Mouse (Mus musculus) kidney, embryonic 16.5 days (tissue): ENCODE results near the gene Galnt3. TPM values are rescaled to one million over a fixed set of nuclear protein-coding genes. Genes with fewer than 3 reads are reported as not detected.

Experiments used
- ATAC-seq: fragments of 200-750 bp; cut with Nextera tagmentation; 2 replicates; pipeline ENCODE4 v1.8.0; 2017; ENCODE audit warnings: moderate TSS enrichment; ENCODE audit not compliant: low FRiP score, low TSS enrichment
- H3K27ac ChIP-seq: fragments of 300-500 bp; sonication (generic); 2 replicates; pipeline ENCODE4 v1.5.1; 2014; ENCODE audit warnings: low read length
- H3K27me3 ChIP-seq: fragments of 300-500 bp; sonication (generic); 2 replicates; pipeline ENCODE4 v1.6.1; 2014; ENCODE audit warnings: low read length, control low read depth, mixed read lengths; ENCODE audit not compliant: insufficient read depth
- H3K36me3 ChIP-seq: fragments of 300-500 bp; sonication (generic); 2 replicates; pipeline ENCODE4 v1.6.1; 2014; ENCODE audit warnings: low read length, control low read depth, mixed read lengths; ENCODE audit not compliant: insufficient read depth
- H3K4me1 ChIP-seq: fragments of 300-500 bp; sonication (generic); 2 replicates; pipeline ENCODE4 v1.6.1; 2014; ENCODE audit warnings: low read length, control low read depth, mixed read lengths; ENCODE audit not compliant: insufficient read depth
- H3K4me2 ChIP-seq: fragments of 300-500 bp; sonication (generic); replicated peaks from 2 replicates; pipeline ENCODE4 v1.6.1; 2014; ENCODE audit warnings: low read depth, low read length
- H3K4me3 ChIP-seq: fragments of 300-500 bp; sonication (generic); 2 replicates; pipeline ENCODE4 v1.5.1; 2014; ENCODE audit warnings: mild to moderate bottlenecking, low read length
- H3K9ac ChIP-seq: fragments of 300-500 bp; sonication (generic); replicated peaks from 2 replicates; pipeline ENCODE4 v1.6.1; 2014; ENCODE audit warnings: low read length
- H3K9me3 ChIP-seq: fragments of 300-500 bp; sonication (generic); 2 replicates; pipeline ENCODE4 v1.6.1; 2016; ENCODE audit warnings: low read length, control low read depth
- whole genome bisulfite sequencing: fragments of 180-500 bp; shearing (Covaris S2); extraction: QIAGEN DNeasy Blood & Tissue Kit; methylation state at CpG from one replicate; pipeline ENCODE4 v1.1.7; 2014; 5-methylcytosine and 5-hydroxymethylcytosine counted together
- polyA plus RNA-seq: library from polyadenylated mRNA; unstranded; fragments of >200 nt; fragmentation: Nextera tagmentation; extraction: Ambion mirVana; gene quantifications from 2 replicates; pipeline ENCODE4 v1.2.1, GENCODE M21; 2015

Gene Galnt3
- polyA plus RNA-seq, result 11.4 and 13.6 TPM in 2 replicates

- H3K4me3 ChIP-seq, result peak within 1 kb of the TSS; percentile 78
- H3K4me2 ChIP-seq, result peak within 1 kb of the TSS; percentile 100
- H3K9me3 ChIP-seq, result no peaks in the 10 kb centered on the region
- peak; percentile 87 for ATAC-seq
- 0% methylated on average over 65 of the region's 74 CpGs for WGBS
- peaks cover 16% of the 10 kb centered on the region for H3K27me3 ChIP-seq
- peaks cover 7% of the 10 kb centered on the region; the same call in 1 of the 2 replicates for H3K4me1 ChIP-seq
- H3K36me3 ChIP-seq, result no peaks in the 10 kb centered on the region
- H3K27ac ChIP-seq, result peak within 1 kb of the TSS; percentile 45; the same call in 1 of the 2 replicates
- H3K9ac ChIP-seq, result peak within 1 kb of the TSS; percentile 79
Observed at GRCm38 (mm10) chr2:66124591-66125271, at the start of gene Galnt3. Gene Galnt3, minus strand, starts transcription at chr2:66124994.

GRCm38 (mm10) chr2:66173134-66173533 is 48.3 kb upstream of the Galnt3 start:
- ATAC-seq, result no peak
- no peaks in the 10 kb centered on the region for H3K9me3 ChIP-seq
- H3K4me1 ChIP-seq, result 0 out of 2 replicates have a peak, but pooled peaks cover 2% of the 10 kb centered on the region
- no peak overlapping the region for H3K9ac ChIP-seq
- no peak overlapping the region for H3K27ac ChIP-seq
- no peak overlapping the region for H3K4me2 ChIP-seq
- 76% methylated on average over 5 of the region's 5 CpGs for WGBS
- no peak overlapping the region for H3K4me3 ChIP-seq
- H3K36me3 ChIP-seq, result no peaks in the 10 kb centered on the region
- H3K27me3 ChIP-seq, result peaks cover 6% of the 10 kb centered on the region; the same call in 1 of the 2 replicates

GRCm38 (mm10) chr2:66171643-66172042 is 46.8 kb upstream of the Galnt3 start:
- Histone ChIP-seq H3K4me2 (peak overlapping the region; percentile 28), H3K4me1 (0 out of 2 replicates have a peak, but pooled peaks cover 2% of the 10 kb centered on the region), H3K9ac (no peak overlapping the region), H3K9me3 (no peaks in the 10 kb centered on the region), H3K27ac (no peak overlapping the region), H3K4me3 (no peak overlapping the region), H3K27me3 (peaks cover 6% of the 10 kb centered on the region; the same call in 1 of the 2 replicates), H3K36me3 (no peaks in the 10 kb centered on the region)
- peak; percentile 91 for ATAC-seq
- 51% methylated on average over 3 of the region's 3 CpGs for WGBS

- H3K27ac ChIP-seq, result no peak overlapping the region
- ATAC-seq, result no peak
- no peak overlapping the region for H3K9ac ChIP-seq
- H3K36me3 ChIP-seq, result no peaks in the 10 kb centered on the region
- WGBS, result 43% methylated on average over 11 of the region's 11 CpGs
- H3K27me3 ChIP-seq, result peaks cover 6% of the 10 kb centered on the region; the same call in 1 of the 2 replicates
- H3K4me2 ChIP-seq, result no peak overlapping the region
- H3K9me3 ChIP-seq, result no peaks in the 10 kb centered on the region
- 0 out of 2 replicates have a peak, but pooled peaks cover 2% of the 10 kb centered on the region for H3K4me1 ChIP-seq
- no peak overlapping the region for H3K4me3 ChIP-seq
Observed at GRCm38 (mm10) chr2:66170721-66171120, 45.9 kb upstream of the Galnt3 start.

- 92% methylated on average over 8 of the region's 8 CpGs for WGBS
- Histone ChIP-seq H3K27me3 (no peaks in the 10 kb centered on the region), H3K9ac (no peak overlapping the region), H3K4me2 (no peak overlapping the region), H3K36me3 (no peaks in the 10 kb centered on the region), H3K4me3 (no peak overlapping the region), H3K4me1 (no peaks in the 10 kb centered on the region), H3K9me3 (no peaks in the 10 kb centered on the region), H3K27ac (no peak overlapping the region)
- no peak for ATAC-seq
Observed at GRCm38 (mm10) chr2:66165025-66165424, 40.2 kb upstream of the Galnt3 start.

GRCm38 (mm10) chr2:66158140-66158915 is 33.5 kb upstream of the Galnt3 start:
- Histone ChIP-seq H3K4me1 (no peaks in the 10 kb centered on the region), H3K27me3 (no peaks in the 10 kb centered on the region), H3K27ac (no peak overlapping the region), H3K9ac (no peak overlapping the region), H3K4me2 (no peak overlapping the region), H3K36me3 (no peaks in the 10 kb centered on the region), H3K9me3 (no peaks in the 10 kb centered on the region), H3K4me3 (no peak overlapping the region)
- no peak for ATAC-seq
- WGBS, result 61% methylated on average over 7 of the region's 7 CpGs

- Histone ChIP-seq H3K27me3 (no peaks in the 10 kb centered on the region), H3K9ac (no peak overlapping the region), H3K27ac (no peak overlapping the region), H3K9me3 (no peaks in the 10 kb centered on the region), H3K36me3 (no peaks in the 10 kb centered on the region), H3K4me3 (no peak overlapping the region), H3K4me1 (0 out of 2 replicates have a peak, but pooled peaks cover 6% of the 10 kb centered on the region), H3K4me2 (no peak overlapping the region)
- no peak for ATAC-seq
- WGBS, result 62% methylated on average over 2 of the region's 2 CpGs
Observed at GRCm38 (mm10) chr2:66151436-66151835, 26.6 kb upstream of the Galnt3 start.

- no peaks in the 10 kb centered on the region for H3K9me3 ChIP-seq
- 19% methylated on average over 3 of the region's 3 CpGs for WGBS
- no peak overlapping the region for H3K4me2 ChIP-seq
- H3K4me1 ChIP-seq, result 0 out of 2 replicates have a peak, but pooled peaks cover 6% of the 10 kb centered on the region
- no peak overlapping the region for H3K4me3 ChIP-seq
- no peaks in the 10 kb centered on the region for H3K36me3 ChIP-seq
- no peak overlapping the region for H3K9ac ChIP-seq
- no peaks in the 10 kb centered on the region for H3K27me3 ChIP-seq
- H3K27ac ChIP-seq, result no peak overlapping the region
- ATAC-seq, result no peak
Observed at GRCm38 (mm10) chr2:66150531-66150930, 25.7 kb upstream of the Galnt3 start.

DNA sequence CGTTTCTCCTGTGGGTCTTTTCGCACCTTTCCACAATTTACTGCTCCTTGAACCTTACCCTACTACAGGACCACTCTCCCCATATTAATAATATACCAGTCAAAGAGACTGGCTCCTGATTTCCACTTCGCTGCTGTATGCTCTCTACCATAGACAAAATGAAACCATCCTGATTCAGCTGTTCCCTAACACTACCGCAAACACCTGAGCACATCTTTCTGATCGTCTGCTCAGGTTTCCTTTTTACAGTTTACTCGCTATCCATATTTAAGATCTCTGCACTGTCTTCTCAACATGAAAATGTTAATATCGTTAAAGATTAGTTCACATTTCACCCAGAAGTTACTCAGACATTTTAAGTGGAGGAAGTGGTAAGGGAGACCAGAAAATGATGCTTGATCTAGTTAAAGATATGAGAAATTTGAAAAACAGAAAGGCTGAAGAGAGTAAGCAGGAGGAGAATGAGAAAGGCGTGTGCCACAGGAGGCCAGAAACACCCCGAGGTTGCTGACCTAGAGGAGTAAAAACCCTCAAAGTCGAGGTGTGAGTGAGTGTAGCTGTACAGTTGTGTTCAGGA is 23.9 kb upstream of the Galnt3 start:
- H3K36me3 ChIP-seq, result no peaks in the 10 kb centered on the region
- H3K4me1 ChIP-seq, result peaks cover 11% of the 10 kb centered on the region; the same call in 1 of the 2 replicates
- no peak overlapping the region for H3K9ac ChIP-seq
- no peaks in the 10 kb centered on the region for H3K9me3 ChIP-seq
- no peak overlapping the region for H3K4me2 ChIP-seq
- no peak overlapping the region for H3K4me3 ChIP-seq
- 72% methylated on average over 10 of the region's 10 CpGs for WGBS
- no peak for ATAC-seq
- no peaks in the 10 kb centered on the region for H3K27me3 ChIP-seq
- no peak overlapping the region for H3K27ac ChIP-seq
